10 mouse cellular contexts compared by ENCODE assay signal in the genomic region with DNA sequence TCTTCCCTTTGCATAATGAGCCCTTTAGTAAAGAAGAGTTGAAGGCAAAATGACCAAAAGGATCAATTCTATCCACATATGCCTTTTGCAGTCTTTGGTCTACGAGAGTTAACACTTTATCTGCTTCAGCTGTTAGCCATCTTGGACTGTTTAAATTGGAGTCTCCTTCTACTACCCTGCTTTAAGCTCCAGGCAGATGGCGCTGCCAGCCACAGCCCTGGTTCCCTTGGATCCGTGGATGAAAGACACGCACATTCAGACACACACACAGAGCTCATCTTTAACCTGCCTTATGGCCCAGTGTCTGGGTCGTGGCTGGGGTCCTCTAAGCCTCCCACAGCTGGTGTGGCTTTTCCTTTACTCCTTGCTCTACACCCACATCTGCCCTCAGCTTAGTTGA. TPM values are rescaled to one million over a fixed set of nuclear protein-coding genes. Genes with fewer than 3 reads are reported as not detected.
DNase-seq lines count a peak whose midpoint lies in the region; ATAC-seq and TF ChIP-seq lines count a peak whose summit lies in the region.
"Had no signal": no experiment of that assay in that cellular context is flagged by ENCODE, and none has a peak within 500 bp of the region (broad histone marks: within the 10 kb centered on the region; RNA-seq: fewer than 3 reads in every experiment).

No protein-coding gene starts in this region.

- H3K4me2 ChIP-seq in midbrain, embryonic 11.5 days: no peak overlapping the region
- H3K4me2 ChIP-seq in midbrain, embryonic 15.5 days: no peak overlapping the region

- DNase-seq in kidney, adult 2 months: no peak
- DNase-seq in kidney, adult 18-20 months: no peak
- DNase-seq in midbrain, embryonic 11.5 days (ENCODE audit: low spot score, missing footprints): peak; percentile 88
- DNase-seq in brain, adult 2 months (ENCODE audit: low read depth, low spot score): peak; percentile 52
- no peak for DNase-seq in heart, adult 8-10 months (ENCODE audit: low spot score)
- DNase-seq: gastrocnemius, postnatal 25 days; lung, postnatal 36 days had no signal

- H3K27me3 ChIP-seq in kidney, adult 2 months (replicated peaks; ENCODE audit: control insufficient read depth, insufficient read depth, low read length): no peaks in the 10 kb centered on the region
- no peaks in the 10 kb centered on the region for H3K27me3 ChIP-seq in midbrain, embryonic 11.5 days (ENCODE audit: control insufficient read depth, insufficient read depth, low read length)
- no peaks in the 10 kb centered on the region for H3K27me3 ChIP-seq in midbrain, embryonic 15.5 days (replicated peaks)
- no peaks in the 10 kb centered on the region for H3K27me3 ChIP-seq in small intestine, adult 2 months (ENCODE audit: control insufficient read depth, insufficient read depth, low read length)

- H3K36me3 ChIP-seq in kidney, adult 2 months (ENCODE audit: control insufficient read depth, insufficient read depth, low read length): no peaks in the 10 kb centered on the region
- H3K36me3 ChIP-seq in midbrain, embryonic 11.5 days (ENCODE audit: control insufficient read depth, insufficient read depth, low read length): peaks cover 6% of the 10 kb centered on the region
- H3K36me3 ChIP-seq in midbrain, embryonic 15.5 days (replicated peaks): peaks cover 16% of the 10 kb centered on the region
- peaks cover 3% of the 10 kb centered on the region; the same call in 1 of the 2 replicates for H3K36me3 ChIP-seq in small intestine, adult 2 months (ENCODE audit: control insufficient read depth, insufficient read depth, low read length)

- H3K27ac ChIP-seq in kidney, adult 2 months (ENCODE audit: insufficient read depth, low read depth, low read length): no peak overlapping the region
- no peak overlapping the region for H3K27ac ChIP-seq in midbrain, embryonic 11.5 days (ENCODE audit: low read depth, low read length)
- no peak overlapping the region for H3K27ac ChIP-seq in midbrain, embryonic 15.5 days
- no peak overlapping the region for H3K27ac ChIP-seq in small intestine, adult 2 months (ENCODE audit: insufficient read depth, low read depth, low read length)

- WGBS in kidney, adult 2 months: 9% methylated on average over 5 of the region's 5 CpGs
- 25% methylated on average over 5 of the region's 5 CpGs for WGBS in midbrain, embryonic 11.5 days
- WGBS in midbrain, embryonic 15.5 days: 29% methylated on average over 5 of the region's 5 CpGs
- WGBS in small intestine, adult 2 months: 19% methylated on average over 5 of the region's 5 CpGs

- ATAC-seq in midbrain, embryonic 11.5 days (ENCODE audit: low FRiP score): 0 out of 2 replicates have a peak, but pooled peaks have one; percentile 28
- no peak for ATAC-seq in midbrain, embryonic 15.5 days (replicated peaks)

- TF ChIP-seq POLR2A in kidney, adult 2 months (IDR thresholded peaks at IDR 0.05; ENCODE audit: low read depth, low read length): no peak
- TF ChIP-seq POLR2A in small intestine, adult 2 months (IDR thresholded peaks at IDR 0.05; ENCODE audit: low read depth, low read length): no peak

- no peaks in the 10 kb centered on the region for H3K4me1 ChIP-seq in kidney, adult 2 months (ENCODE audit: control insufficient read depth, insufficient read depth, low read length)
- no peaks in the 10 kb centered on the region for H3K4me1 ChIP-seq in midbrain, embryonic 11.5 days (ENCODE audit: control insufficient read depth, insufficient read depth, low read length)
- no peaks in the 10 kb centered on the region for H3K4me1 ChIP-seq in midbrain, embryonic 15.5 days
- H3K4me1 ChIP-seq in small intestine, adult 2 months (ENCODE audit: control insufficient read depth, insufficient read depth, insufficient read length, low read length): no peaks in the 10 kb centered on the region

- TF ChIP-seq CTCF in kidney, adult 2 months (conservative IDR thresholded peaks at IDR 0.05; ENCODE audit: insufficient read depth, insufficient read length, low read depth, low read length): peak; percentile 34; the same call in 1 of the 2 replicates
- peak; percentile 6; the same call in 1 of the 2 replicates for TF ChIP-seq CTCF in small intestine, adult 2 months (IDR thresholded peaks at IDR 0.05; ENCODE audit: extremely low read depth, insufficient read length, insufficient replicate concordance, low read depth, low read length)

- no peaks in the 10 kb centered on the region for H3K9me3 ChIP-seq in midbrain, embryonic 11.5 days (ENCODE audit: control insufficient read depth, low read length)
- no peaks in the 10 kb centered on the region for H3K9me3 ChIP-seq in midbrain, embryonic 15.5 days

- no peak overlapping the region for H3K9ac ChIP-seq in midbrain, embryonic 11.5 days (ENCODE audit: low read length)
- H3K9ac ChIP-seq in midbrain, embryonic 15.5 days: no peak overlapping the region

- H3K4me3 ChIP-seq in kidney, adult 2 months (ENCODE audit: insufficient read depth, low read depth, low read length): no peak overlapping the region
- no peak overlapping the region for H3K4me3 ChIP-seq in midbrain, embryonic 11.5 days (ENCODE audit: low read depth, low read length)
- no peak overlapping the region for H3K4me3 ChIP-seq in midbrain, embryonic 15.5 days
- H3K4me3 ChIP-seq in small intestine, adult 2 months (ENCODE audit: low read depth, low read length): no peak overlapping the region

RNA-seq across cellular contexts. Expression of a gene that starts 7.0 kb away (rescaled TPM):
- polyA plus RNA-seq in kidney, adult 2 months (2012; rRNA removed): 12.0 and 14.9 TPM in 2 replicates
- polyA plus RNA-seq in midbrain, embryonic 11.5 days (2014; fragmentation: Nextera tagmentation; extraction: Ambion mirVana): 17.5 and 19.9 TPM in 2 replicates
- polyA plus RNA-seq in midbrain, embryonic 15.5 days (2015; fragmentation: Nextera tagmentation; extraction: Ambion mirVana): 19.4 and 19.7 TPM in 2 replicates
- 6.4 and 7.8 TPM in 2 replicates for polyA plus RNA-seq in small intestine, adult 2 months (2012; rRNA removed)
- total RNA-seq in heart, adult 8-10 months (2022): 1 to 10 TPM; 4.9 to 6.5 (median 5.8) TPM

RNA-seq across cellular contexts. Expression of a gene that starts 28.2 kb away (rescaled TPM):
- 7.9 and 9.8 TPM in 2 replicates for polyA plus RNA-seq in kidney, adult 2 months (2012; rRNA removed)
- polyA plus RNA-seq in midbrain, embryonic 11.5 days (2014; fragmentation: Nextera tagmentation; extraction: Ambion mirVana): 16.3 and 16.5 TPM in 2 replicates
- polyA plus RNA-seq in midbrain, embryonic 15.5 days (2015; fragmentation: Nextera tagmentation; extraction: Ambion mirVana): 30.4 and 31.9 TPM in 2 replicates
- 5.4 and 6.8 TPM in 2 replicates for polyA plus RNA-seq in small intestine, adult 2 months (2012; rRNA removed)
- 1 to 10 TPM; 1.9 to 5.9 (median 4.4) TPM for total RNA-seq in heart, adult 8-10 months (2022)
- total RNA-seq: neutrophil, adult 5-6 weeks had no signal

RNA-seq across cellular contexts. Expression of a gene that starts 29.6 kb away (rescaled TPM):
- 0.11 TPM in 1 of 2 replicates, not detected in the other for polyA plus RNA-seq in kidney, adult 2 months (2012; rRNA removed)
- 0.22 TPM in 1 of 2 replicates, not detected in the other for polyA plus RNA-seq in midbrain, embryonic 11.5 days (2014; fragmentation: Nextera tagmentation; extraction: Ambion mirVana)
- polyA plus RNA-seq in midbrain, embryonic 15.5 days (2015; fragmentation: Nextera tagmentation; extraction: Ambion mirVana): not detected in 2 replicates
- not detected in 2 replicates for polyA plus RNA-seq in small intestine, adult 2 months (2012; rRNA removed)
- total RNA-seq in heart, adult 8-10 months (2022): not detected
- total RNA-seq: gastrocnemius, postnatal 25 days; neutrophil, adult 5-6 weeks had no signal

Comparison
In these comparisons a context has a peak if more than half of its experiments do, and no peak if none do; other contexts are left out.
1. DNase-seq: peak in midbrain, embryonic 11.5 days (single experiment) and brain, adult 2 months (single experiment); none in kidney, adult 2 months (single experiment), kidney, adult 18-20 months (single experiment) and heart, adult 8-10 months (single experiment).